Mouse (Mus musculus) forebrain, embryonic 12.5 days (tissue): Measurements from ENCODE around the gene Lancl1. TPM values are rescaled to one million over a fixed set of nuclear protein-coding genes. Genes with fewer than 3 reads are reported as not detected.
A peak's percentile ranks its signal among the peaks of the same experiment; 100 is the strongest.

ENCODE experiments used
- ATAC-seq: fragments of 200-750 bp; cut with Nextera tagmentation; 2 replicates; pipeline ENCODE4 v1.8.0; 2017; ENCODE audit warnings: moderate TSS enrichment; ENCODE audit not compliant: low FRiP score
- H3K27ac ChIP-seq: fragments of 300-500 bp; sonication (generic); 2 replicates; pipeline ENCODE4 v1.5.1; 2016; ENCODE audit warnings: mild to moderate bottlenecking
- H3K27me3 ChIP-seq: fragments of 300-500 bp; sonication (generic); 2 replicates; pipeline ENCODE4 v1.6.1; 2016; ENCODE audit warnings: mild to moderate bottlenecking
- H3K36me3 ChIP-seq: fragments of 300-500 bp; sonication (generic); replicated peaks from 2 replicates; pipeline ENCODE4 v1.6.1; 2016; ENCODE audit warnings: mild to moderate bottlenecking
- H3K4me1 ChIP-seq: fragments of 300-500 bp; sonication (generic); 2 replicates; pipeline ENCODE4 v1.6.1; 2016
- H3K4me2 ChIP-seq: fragments of 300-500 bp; sonication (generic); 2 replicates; pipeline ENCODE4 v1.6.1; 2016; ENCODE audit warnings: mild to moderate bottlenecking, moderate library complexity
- H3K4me3 ChIP-seq: fragments of 300-500 bp; sonication (generic); replicated peaks from 2 replicates; pipeline ENCODE4 v1.5.1; 2016; ENCODE audit warnings: mild to moderate bottlenecking
- H3K9ac ChIP-seq: fragments of 300-500 bp; sonication (generic); 2 replicates; pipeline ENCODE4 v1.6.1; 2016; ENCODE audit warnings: mild to moderate bottlenecking
- H3K9me3 ChIP-seq: fragments of 300-500 bp; sonication (generic); 2 replicates; pipeline ENCODE4 v1.6.1; 2016
- WGBS: fragments of 180-500 bp; shearing (Covaris S2); methylation state at CpG from one replicate; pipeline ENCODE4 v1.1.7; 2016; 5-methylcytosine and 5-hydroxymethylcytosine counted together
- polyA plus RNA-seq: library from polyadenylated mRNA; unstranded; fragments of >200 nt; fragmentation: Nextera tagmentation; extraction: Ambion mirVana; gene quantifications from 2 replicates; pipeline ENCODE4 v1.2.1, GENCODE M21; 2016

Gene Lancl1
- polyA plus RNA-seq, 1 experiment from 2014 or later, result 92.2 TPM

DNA sequence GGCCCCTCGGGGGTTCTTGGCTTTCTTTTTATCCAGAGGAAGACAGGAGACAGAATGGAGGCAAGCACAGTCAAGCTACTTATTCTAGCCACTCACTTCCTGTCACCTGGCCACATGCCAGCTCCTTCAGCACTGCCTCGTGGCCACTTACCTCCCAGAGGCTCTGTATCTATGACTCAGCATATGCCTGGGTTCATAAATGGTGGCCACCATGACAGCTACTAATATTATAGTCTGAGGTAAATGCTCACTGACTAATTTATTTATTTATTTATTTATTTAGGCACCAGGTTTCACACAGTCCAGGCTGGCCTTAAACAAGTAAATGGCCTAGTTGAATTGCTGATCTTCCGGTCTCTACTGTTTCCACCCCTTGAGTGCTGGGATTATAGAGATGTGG lies 35.0 kb downstream of the Lancl1 start:
- ATAC-seq, result no peak
- 82% methylated on average over 3 of the region's 3 CpGs for WGBS
- H3K36me3 ChIP-seq, result peaks cover 56% of the 10 kb centered on the region

DNA sequence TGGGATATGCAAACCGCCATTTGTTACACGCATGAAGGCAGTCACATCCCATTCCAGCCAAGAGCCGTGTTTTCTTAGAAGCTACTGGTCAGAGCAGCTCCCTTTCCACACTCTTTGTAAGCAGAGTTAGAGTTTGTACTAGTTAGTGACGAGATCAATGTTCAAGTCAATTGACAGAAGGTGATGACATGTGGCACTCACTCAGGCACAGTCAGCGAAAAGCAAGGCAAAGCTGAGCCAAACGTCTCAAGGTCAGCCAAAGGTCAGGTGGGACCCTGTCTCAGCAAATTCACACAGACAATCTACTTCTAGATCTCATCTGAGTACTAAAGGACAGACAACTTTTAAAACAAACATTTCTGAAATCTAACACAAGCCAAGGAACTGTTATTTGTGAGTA lies 36.4 kb downstream of the Lancl1 start:
- Histone ChIP-seq H3K36me3 (peaks cover 47% of the 10 kb centered on the region), H3K4me2 (no peak overlapping the region), H3K9ac (no peak overlapping the region), H3K4me3 (no peak overlapping the region), H3K27ac (no peak overlapping the region), H3K27me3 (no peaks in the 10 kb centered on the region), H3K4me1 (no peaks in the 10 kb centered on the region), H3K9me3 (no peaks in the 10 kb centered on the region)
- 83% methylated on average over 6 of the region's 6 CpGs for WGBS
- no peak for ATAC-seq

More for the DNA sequence above, 35.0 kb downstream of the Lancl1 start:
- Histone ChIP-seq H3K9me3 (no peaks in the 10 kb centered on the region), H3K4me1 (no peaks in the 10 kb centered on the region), H3K4me3 (no peak overlapping the region), H3K27ac (no peak overlapping the region), H3K27me3 (no peaks in the 10 kb centered on the region), H3K4me2 (no peak overlapping the region), H3K9ac (no peak overlapping the region)

DNA sequence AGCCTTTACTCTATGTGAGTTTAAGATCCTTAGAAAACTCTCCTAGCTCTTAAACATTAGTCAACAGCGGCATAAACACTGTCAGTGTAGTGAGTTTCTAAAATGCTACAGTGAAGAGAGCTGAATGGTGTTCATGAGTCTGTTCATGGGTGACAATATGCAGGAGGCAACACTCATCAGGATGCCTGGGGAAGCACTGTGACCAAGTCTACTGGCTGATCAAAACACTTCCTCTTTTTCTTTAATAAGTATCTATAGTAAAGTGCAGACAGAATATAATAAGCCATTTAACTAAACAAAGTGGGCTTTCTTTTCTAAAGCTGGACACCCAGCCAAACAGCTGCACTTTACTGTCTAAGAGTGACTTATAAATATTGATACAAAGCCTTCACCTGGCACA lies 37.3 kb downstream of the Lancl1 start:
- Histone ChIP-seq H3K4me1 (no peaks in the 10 kb centered on the region), H3K27me3 (no peaks in the 10 kb centered on the region), H3K36me3 (peaks cover 42% of the 10 kb centered on the region), H3K4me2 (no peak overlapping the region), H3K9me3 (no peaks in the 10 kb centered on the region), H3K27ac (no peak overlapping the region), H3K4me3 (no peak overlapping the region), H3K9ac (no peak overlapping the region)
- no peak for ATAC-seq
- 83% methylated on average over 1 of the region's 1 CpGs for WGBS

DNA sequence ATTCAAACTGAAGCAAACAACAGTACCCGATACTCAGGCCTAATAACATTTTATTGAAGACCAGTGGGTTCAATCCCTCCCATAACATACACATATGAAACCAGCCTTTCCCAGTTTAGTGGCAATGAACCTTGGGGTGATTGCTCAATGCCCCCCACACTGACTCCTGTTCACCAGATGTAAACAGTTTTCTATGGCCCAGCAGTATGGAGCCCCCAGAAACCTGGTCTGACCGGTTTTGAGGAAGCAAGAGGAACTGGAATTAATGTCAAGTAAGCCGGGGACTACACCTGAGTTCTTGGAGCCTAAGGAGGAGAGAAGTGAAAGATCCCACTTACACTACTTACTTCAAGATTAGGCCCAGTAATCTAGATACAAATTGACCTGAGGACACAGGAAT lies 38.2 kb downstream of the Lancl1 start:
- Histone ChIP-seq H3K4me3 (no peak overlapping the region), H3K27me3 (no peaks in the 10 kb centered on the region), H3K9me3 (no peaks in the 10 kb centered on the region), H3K4me1 (no peaks in the 10 kb centered on the region), H3K36me3 (peaks cover 34% of the 10 kb centered on the region), H3K9ac (no peak overlapping the region), H3K4me2 (no peak overlapping the region), H3K27ac (no peak overlapping the region)
- ATAC-seq, result no peak
- WGBS, result 82% methylated on average over 3 of the region's 3 CpGs

DNA sequence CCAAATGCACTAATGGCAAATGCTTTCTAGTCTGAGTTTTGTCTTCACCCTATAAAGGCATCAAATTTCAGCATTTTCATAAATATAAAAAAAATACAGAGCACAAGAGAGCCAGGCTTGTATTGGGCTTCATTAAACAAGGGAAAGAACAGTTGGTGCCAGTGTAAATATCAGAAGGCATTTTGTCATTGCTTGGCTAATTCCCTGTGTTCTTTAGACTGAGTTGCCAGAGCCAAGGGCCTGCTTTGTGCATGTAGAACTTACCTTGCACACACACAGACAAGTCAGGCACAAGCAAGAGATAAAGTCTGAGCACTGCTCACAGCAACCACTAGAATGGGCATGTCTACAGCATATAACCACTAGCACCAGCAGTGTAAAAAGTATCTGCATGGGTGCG lies 40.1 kb downstream of the Lancl1 start:
- H3K4me3 ChIP-seq, result no peak overlapping the region
- no peak for ATAC-seq
- no peak overlapping the region for H3K9ac ChIP-seq
- WGBS, result 90% methylated on average over 1 of the region's 1 CpGs
- H3K36me3 ChIP-seq, result peaks cover 15% of the 10 kb centered on the region
- no peaks in the 10 kb centered on the region for H3K9me3 ChIP-seq
- no peaks in the 10 kb centered on the region for H3K4me1 ChIP-seq
- H3K27me3 ChIP-seq, result no peaks in the 10 kb centered on the region
- no peak overlapping the region for H3K27ac ChIP-seq
- H3K4me2 ChIP-seq, result no peak overlapping the region

DNA sequence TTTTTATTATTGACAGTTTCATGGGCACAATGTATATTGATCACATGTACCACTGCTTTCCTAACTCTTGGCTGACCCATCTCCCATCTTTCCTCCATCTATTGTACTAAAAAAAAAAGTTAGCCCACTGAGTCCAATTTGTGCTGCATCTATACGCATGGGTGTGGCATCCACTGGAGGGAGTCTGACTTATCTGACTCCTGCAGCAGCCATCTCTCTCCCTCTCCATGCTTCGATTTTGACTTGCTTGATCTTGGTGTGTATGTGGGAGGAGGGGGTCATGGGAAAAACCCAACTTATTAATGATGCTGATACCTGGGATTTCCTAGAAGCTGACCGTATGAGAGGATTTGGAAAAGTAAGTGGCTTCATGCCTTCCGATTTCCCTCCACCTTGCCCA lies 40.5 kb downstream of the Lancl1 start:
- 92% methylated on average over 4 of the region's 4 CpGs for WGBS
- Histone ChIP-seq H3K9ac (no peak overlapping the region), H3K27ac (no peak overlapping the region), H3K27me3 (no peaks in the 10 kb centered on the region), H3K9me3 (no peaks in the 10 kb centered on the region), H3K36me3 (peaks cover 11% of the 10 kb centered on the region), H3K4me3 (no peak overlapping the region), H3K4me1 (no peaks in the 10 kb centered on the region), H3K4me2 (no peak overlapping the region)
- ATAC-seq, result no peak

DNA sequence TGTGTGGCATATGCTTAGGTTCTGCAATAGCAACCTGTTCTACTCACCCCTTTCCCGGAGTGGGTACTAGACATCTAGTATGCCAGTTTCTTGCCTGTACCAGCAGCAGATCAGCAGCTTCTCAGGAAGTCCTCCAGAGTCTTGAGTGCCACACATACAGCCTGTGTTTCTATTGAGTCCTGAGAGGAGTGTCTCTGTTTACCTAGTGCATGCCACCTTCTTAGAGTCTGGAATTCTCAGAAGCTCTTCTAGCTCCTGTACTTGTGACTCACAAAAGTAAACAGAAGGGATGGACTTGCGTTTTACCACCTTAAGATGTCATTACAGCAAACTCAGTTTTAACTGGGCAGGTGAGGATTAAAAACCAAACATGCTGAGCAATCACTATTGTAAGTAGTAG lies 41.9 kb downstream of the Lancl1 start:
- no peak overlapping the region for H3K4me3 ChIP-seq
- H3K9me3 ChIP-seq, result no peaks in the 10 kb centered on the region
- H3K9ac ChIP-seq, result no peak overlapping the region
- H3K4me2 ChIP-seq, result no peak overlapping the region
- H3K27me3 ChIP-seq, result no peaks in the 10 kb centered on the region
- ATAC-seq, result no peak
- H3K4me1 ChIP-seq, result no peaks in the 10 kb centered on the region
- H3K27ac ChIP-seq, result no peak overlapping the region
- 90% methylated on average over 2 of the region's 2 CpGs for WGBS
- H3K36me3 ChIP-seq, result no peaks in the 10 kb centered on the region; the same call in 1 of the 2 replicates

DNA sequence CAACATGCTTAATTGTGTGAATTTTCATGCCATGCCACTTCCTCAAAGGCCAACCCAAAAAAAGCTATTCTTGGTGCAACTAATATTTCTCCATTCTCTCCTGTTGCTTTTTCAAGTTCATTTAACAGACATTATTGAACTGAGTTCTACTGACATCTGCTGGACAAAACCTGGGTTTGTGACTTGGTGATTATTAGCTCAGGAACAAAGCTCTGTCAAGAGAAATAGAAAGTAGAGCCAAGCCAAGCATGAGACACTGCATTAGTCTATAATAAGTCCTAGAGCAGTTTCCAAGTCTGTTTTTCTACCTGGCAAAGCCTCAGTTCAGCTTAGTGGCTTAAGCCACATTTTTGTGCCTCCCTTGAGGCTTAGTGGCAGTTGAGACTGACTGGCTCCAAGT lies 45.9 kb downstream of the Lancl1 start:
- Histone ChIP-seq H3K4me1 (peaks cover 3% of the 10 kb centered on the region; the same call in 1 of the 2 replicates), H3K27ac (no peak overlapping the region), H3K36me3 (no peaks in the 10 kb centered on the region), H3K27me3 (no peaks in the 10 kb centered on the region), H3K4me2 (no peak overlapping the region), H3K9ac (no peak overlapping the region), H3K4me3 (no peak overlapping the region), H3K9me3 (no peaks in the 10 kb centered on the region)
- ATAC-seq, result no peak

DNA sequence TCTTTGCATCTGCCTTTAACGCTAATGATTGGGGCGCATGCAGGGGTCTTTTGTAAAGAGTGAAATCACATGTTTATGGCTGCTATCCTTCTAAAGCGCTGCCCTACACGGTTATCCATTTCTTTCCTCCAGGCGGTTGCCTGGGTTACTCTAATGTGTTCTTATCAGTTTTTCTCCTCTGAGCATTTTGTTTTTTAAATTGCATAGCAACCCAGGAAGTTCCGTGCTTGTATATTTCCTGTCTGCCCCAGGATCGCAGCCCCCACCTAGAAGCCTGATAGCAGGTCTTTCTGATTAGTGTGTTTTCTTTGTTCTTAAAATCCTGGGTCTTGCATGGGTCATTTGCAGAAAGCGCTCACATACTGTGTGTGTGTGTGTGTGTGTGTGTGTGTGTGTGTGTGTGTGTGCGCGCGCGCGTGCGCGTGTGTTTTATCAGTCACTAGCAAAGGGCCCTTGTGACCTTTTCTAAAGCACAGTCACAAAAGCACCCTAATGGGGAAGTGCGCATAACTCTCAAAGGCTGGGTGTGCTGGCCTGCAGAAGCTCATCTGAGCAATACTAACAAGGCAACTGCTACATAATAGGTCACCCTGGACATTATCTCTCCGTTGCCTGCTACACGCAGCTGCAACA lies 51.0 kb downstream of the Lancl1 start:
- H3K4me1 ChIP-seq, result peaks cover 8% of the 10 kb centered on the region
- H3K27ac ChIP-seq, result no peak overlapping the region
- no peaks in the 10 kb centered on the region for H3K36me3 ChIP-seq
- no peaks in the 10 kb centered on the region for H3K27me3 ChIP-seq
- no peak overlapping the region for H3K4me2 ChIP-seq
- H3K9ac ChIP-seq, result no peak overlapping the region
- no peaks in the 10 kb centered on the region for H3K9me3 ChIP-seq
- WGBS, result 76% methylated on average over 18 of the region's 18 CpGs
- no peak overlapping the region for H3K4me3 ChIP-seq
- 0 out of 2 replicates have a peak, but pooled peaks have one; percentile 39 for ATAC-seq

DNA sequence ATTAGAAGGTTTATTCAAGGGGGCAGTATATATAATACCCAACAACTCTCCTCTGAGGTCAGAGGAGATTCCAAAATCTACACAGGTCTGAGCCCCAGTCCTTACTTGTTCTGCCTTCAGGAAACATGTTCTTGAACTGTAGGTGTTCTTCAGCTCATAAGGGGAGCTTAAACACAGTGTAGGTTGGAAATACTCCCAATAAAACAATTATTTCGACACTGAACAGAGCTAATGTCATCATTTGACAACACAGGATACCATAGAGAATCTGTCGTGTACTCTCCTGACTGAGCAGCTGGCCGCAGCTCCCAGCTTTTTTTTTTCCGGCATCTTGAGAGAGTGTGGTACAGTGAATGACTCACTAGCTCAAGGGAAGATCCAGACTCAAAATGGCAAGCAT lies 52.8 kb downstream of the Lancl1 start:
- 86% methylated on average over 4 of the region's 4 CpGs for WGBS
- no peak overlapping the region for H3K27ac ChIP-seq
- ATAC-seq, result no peak
- peaks cover 8% of the 10 kb centered on the region for H3K4me1 ChIP-seq
- no peak overlapping the region for H3K4me3 ChIP-seq
- H3K36me3 ChIP-seq, result no peaks in the 10 kb centered on the region
- H3K4me2 ChIP-seq, result no peak overlapping the region
- no peaks in the 10 kb centered on the region for H3K27me3 ChIP-seq
- no peak overlapping the region for H3K9ac ChIP-seq
- H3K9me3 ChIP-seq, result no peaks in the 10 kb centered on the region

DNA sequence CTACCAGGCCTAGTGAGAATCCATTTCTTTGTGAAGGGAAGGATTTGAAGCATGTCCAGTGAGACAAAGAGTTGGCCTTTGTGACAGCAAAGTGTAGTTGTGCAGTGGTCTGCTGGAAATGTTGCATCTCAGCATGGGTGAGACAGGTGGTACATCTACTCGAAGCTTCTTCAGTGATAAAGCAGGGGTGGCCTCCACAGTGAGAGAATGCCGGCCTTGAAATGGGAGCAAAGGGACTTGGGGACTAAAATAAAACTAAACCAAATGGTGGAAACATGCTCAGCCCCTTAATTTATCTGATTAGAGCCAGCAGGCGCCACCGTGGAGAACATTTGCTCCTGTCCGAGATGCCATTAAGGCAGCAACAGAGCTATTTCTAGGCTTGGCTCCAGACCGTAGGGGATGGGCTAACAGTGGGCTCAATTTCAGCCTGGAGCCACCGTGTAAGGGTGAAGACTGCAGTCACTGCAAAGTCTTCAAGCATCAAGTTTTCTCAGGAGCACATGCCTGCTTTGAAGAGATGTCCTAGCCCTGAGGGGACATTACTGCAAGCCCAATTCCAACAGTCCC lies 53.5 kb downstream of the Lancl1 start:
- Histone ChIP-seq H3K4me3 (no peak overlapping the region), H3K9ac (no peak overlapping the region), H3K27ac (no peak overlapping the region), H3K9me3 (no peaks in the 10 kb centered on the region), H3K36me3 (no peaks in the 10 kb centered on the region), H3K4me2 (no peak overlapping the region), H3K4me1 (peaks cover 8% of the 10 kb centered on the region), H3K27me3 (no peaks in the 10 kb centered on the region)
- WGBS, result 83% methylated on average over 7 of the region's 7 CpGs
- no peak for ATAC-seq

DNA sequence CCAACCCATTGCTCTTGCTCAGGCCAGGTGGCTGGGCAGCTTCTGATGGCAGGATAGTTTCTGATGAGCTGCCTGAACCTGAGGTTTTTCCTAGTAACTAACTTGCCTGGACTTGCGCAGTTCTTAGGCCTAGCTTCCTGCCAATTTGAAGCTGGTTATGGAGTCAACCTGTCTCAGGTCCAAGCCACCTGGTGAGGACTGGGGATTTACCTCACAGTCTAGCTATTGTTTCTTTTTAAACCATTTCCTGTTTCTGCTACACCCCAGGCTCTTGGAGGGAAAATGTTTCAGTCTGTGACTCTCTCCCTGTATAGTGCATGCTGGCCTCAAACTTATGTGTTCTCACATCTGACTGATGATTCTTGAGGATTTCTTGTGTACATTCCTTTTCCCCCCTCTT lies 58.5 kb downstream of the Lancl1 start:
- H3K4me1 ChIP-seq, result no peaks in the 10 kb centered on the region
- no peak overlapping the region for H3K4me2 ChIP-seq
- no peaks in the 10 kb centered on the region for H3K27me3 ChIP-seq
- no peak overlapping the region for H3K4me3 ChIP-seq
- no peak for ATAC-seq
- no peaks in the 10 kb centered on the region for H3K36me3 ChIP-seq
- no peak overlapping the region for H3K27ac ChIP-seq
- 100% methylated on average over 1 of the region's 1 CpGs for WGBS
- no peak overlapping the region for H3K9ac ChIP-seq
- H3K9me3 ChIP-seq, result no peaks in the 10 kb centered on the region

DNA sequence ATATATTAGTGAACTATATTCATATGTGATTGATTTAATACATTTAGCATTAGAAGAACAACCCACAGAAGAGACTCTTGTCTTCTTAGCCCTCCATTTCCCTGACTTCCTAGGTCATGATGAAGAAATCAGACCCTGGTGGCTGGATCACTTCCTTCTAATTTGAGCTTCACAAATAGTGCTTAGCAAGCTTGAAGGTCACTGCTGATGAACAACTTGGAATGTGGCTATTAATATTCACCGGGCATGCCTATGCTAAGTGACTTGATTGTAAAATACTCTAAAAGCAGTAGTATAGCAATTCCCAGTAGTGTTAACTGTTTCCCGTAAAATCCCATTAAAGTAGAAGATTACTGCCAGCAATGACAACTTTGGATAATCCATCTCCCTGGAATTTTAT lies 63.2 kb downstream of the Lancl1 start:
- Histone ChIP-seq H3K9ac (no peak overlapping the region), H3K4me2 (no peak overlapping the region), H3K4me3 (no peak overlapping the region), H3K27ac (no peak overlapping the region), H3K4me1 (no peaks in the 10 kb centered on the region), H3K27me3 (no peaks in the 10 kb centered on the region), H3K36me3 (no peaks in the 10 kb centered on the region), H3K9me3 (no peaks in the 10 kb centered on the region)
- ATAC-seq, result no peak
- WGBS, result 89% methylated on average over 2 of the region's 2 CpGs
